In the genomic region with DNA sequence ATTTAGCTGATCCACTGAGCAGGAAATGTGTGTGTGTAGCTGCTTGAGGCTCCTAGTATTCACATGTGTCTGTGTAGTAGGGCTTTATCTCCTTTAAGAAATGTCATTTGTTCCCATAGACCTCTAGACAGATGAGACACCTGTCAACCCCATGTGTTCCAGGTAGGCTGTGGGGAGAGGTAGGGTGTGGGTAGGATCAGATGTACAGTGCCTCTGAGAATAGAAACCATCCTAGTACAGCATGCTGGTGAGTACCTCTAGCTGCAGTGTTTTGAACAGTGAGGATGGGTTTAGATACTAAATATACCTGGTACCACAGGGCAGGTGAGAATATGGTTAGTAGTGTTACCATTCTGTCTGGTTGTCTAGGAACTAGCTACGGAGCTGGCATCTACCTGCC, we compare ENCODE assay signal across 26 mouse cellular contexts.
DNase-seq lines count a peak whose midpoint lies in the region; ATAC-seq and TF ChIP-seq lines count a peak whose summit lies in the region.
"Had no signal": no experiment of that assay in that cellular context is flagged by ENCODE, and none has a peak within 500 bp of the region (broad histone marks: within the 10 kb centered on the region; RNA-seq: fewer than 3 reads in every experiment).

No protein-coding gene starts in this region.

- no peak overlapping the region for H3K4me2 ChIP-seq in hindbrain, embryonic 12.5 days (replicated peaks)
- H3K4me2 ChIP-seq in hindbrain, embryonic 11.5 days (replicated peaks; ENCODE audit: low read depth, low read length): no peak overlapping the region
- no peak overlapping the region for H3K4me2 ChIP-seq in forebrain, embryonic 15.5 days (replicated peaks)
- H3K4me2 ChIP-seq in midbrain, embryonic 11.5 days: no peak overlapping the region
- H3K4me2 ChIP-seq in midbrain, postnatal 0 days (ENCODE audit: low read depth, low read length, poor library complexity, severe bottlenecking): no peak overlapping the region
- H3K4me2 ChIP-seq: embryonic facial prominence, embryonic 13.5 days; heart, embryonic 15.5 days; limb, embryonic 13.5 days; liver, embryonic 13.5 days; lung, embryonic 15.5 days had no signal

- H3K27ac ChIP-seq in hindbrain, embryonic 12.5 days: 0 out of 2 replicates have a peak overlapping the region, but pooled peaks have one; percentile 35
- no peak overlapping the region for H3K27ac ChIP-seq in hindbrain, embryonic 11.5 days (ENCODE audit: low read depth, low read length)
- peak overlapping the region; percentile 46; the same call in 1 of the 2 replicates for H3K27ac ChIP-seq in forebrain, embryonic 15.5 days (replicated peaks)
- peak overlapping the region; percentile 75 for H3K27ac ChIP-seq in midbrain, embryonic 11.5 days (ENCODE audit: low read depth, low read length)
- peak overlapping the region; percentile 60; the same call in 1 of the 2 replicates for H3K27ac ChIP-seq in midbrain, postnatal 0 days (ENCODE audit: low read depth, low read length)
- H3K27ac ChIP-seq in cerebellum, adult 2 months (ENCODE audit: insufficient read depth, low read length): no peak overlapping the region
- H3K27ac ChIP-seq: embryonic facial prominence, embryonic 13.5 days; gastrocnemius, adult 2 months; heart, embryonic 15.5 days; kidney, postnatal 0 days; limb, embryonic 13.5 days; liver, embryonic 13.5 days; lung, embryonic 15.5 days had no signal

- no peak overlapping the region for H3K9ac ChIP-seq in hindbrain, embryonic 12.5 days
- H3K9ac ChIP-seq in hindbrain, embryonic 11.5 days (ENCODE audit: low read depth, low read length): no peak overlapping the region
- H3K9ac ChIP-seq in forebrain, embryonic 15.5 days (replicated peaks): no peak overlapping the region
- H3K9ac ChIP-seq in midbrain, embryonic 11.5 days (ENCODE audit: low read length): no peak overlapping the region
- H3K9ac ChIP-seq in midbrain, postnatal 0 days (replicated peaks; ENCODE audit: low read length, poor library complexity, severe bottlenecking): no peak overlapping the region
- H3K9ac ChIP-seq: embryonic facial prominence, embryonic 13.5 days; heart, embryonic 15.5 days; limb, embryonic 13.5 days; liver, embryonic 13.5 days; lung, embryonic 15.5 days had no signal

- no peaks in the 10 kb centered on the region for H3K9me3 ChIP-seq in hindbrain, embryonic 12.5 days (replicated peaks)
- H3K9me3 ChIP-seq in hindbrain, embryonic 11.5 days (ENCODE audit: control insufficient read depth, low read length): no peaks in the 10 kb centered on the region
- no peaks in the 10 kb centered on the region for H3K9me3 ChIP-seq in forebrain, embryonic 15.5 days
- H3K9me3 ChIP-seq in midbrain, embryonic 11.5 days (ENCODE audit: control insufficient read depth, low read length): no peaks in the 10 kb centered on the region
- no peaks in the 10 kb centered on the region for H3K9me3 ChIP-seq in midbrain, postnatal 0 days (ENCODE audit: low read length)
- H3K9me3 ChIP-seq: embryonic facial prominence, embryonic 13.5 days; heart, embryonic 15.5 days; limb, embryonic 13.5 days; liver, embryonic 13.5 days; lung, embryonic 15.5 days had no signal

- H3K27me3 ChIP-seq in hindbrain, embryonic 12.5 days: 0 out of 2 replicates have a peak, but pooled peaks cover under 1% of the 10 kb centered on the region
- H3K27me3 ChIP-seq in hindbrain, embryonic 11.5 days (ENCODE audit: control insufficient read depth, insufficient read depth, low read length): no peaks in the 10 kb centered on the region
- H3K27me3 ChIP-seq in forebrain, embryonic 15.5 days: no peaks in the 10 kb centered on the region; the same call in 1 of the 2 replicates
- H3K27me3 ChIP-seq in midbrain, embryonic 11.5 days (ENCODE audit: control insufficient read depth, insufficient read depth, low read length): no peaks in the 10 kb centered on the region
- no peaks in the 10 kb centered on the region for H3K27me3 ChIP-seq in midbrain, postnatal 0 days (ENCODE audit: insufficient read depth, low read length)
- H3K27me3 ChIP-seq in cerebellum, adult 2 months (ENCODE audit: control insufficient read depth, insufficient read depth, low read length): no peaks in the 10 kb centered on the region
- H3K27me3 ChIP-seq: embryonic facial prominence, embryonic 13.5 days; heart, embryonic 15.5 days; limb, embryonic 13.5 days; liver, embryonic 13.5 days; lung, embryonic 15.5 days had no signal

- H3K4me3 ChIP-seq in hindbrain, embryonic 12.5 days: no peak overlapping the region
- no peak overlapping the region for H3K4me3 ChIP-seq in hindbrain, embryonic 11.5 days (ENCODE audit: low read depth, low read length)
- no peak overlapping the region for H3K4me3 ChIP-seq in forebrain, embryonic 15.5 days
- no peak overlapping the region for H3K4me3 ChIP-seq in midbrain, embryonic 11.5 days (ENCODE audit: low read depth, low read length)
- H3K4me3 ChIP-seq in midbrain, postnatal 0 days (ENCODE audit: low read depth, low read length): no peak overlapping the region
- no peak overlapping the region for H3K4me3 ChIP-seq in cerebellum, adult 2 months (replicated peaks; ENCODE audit: insufficient read depth, low read depth, low read length)
- H3K4me3 ChIP-seq: embryonic facial prominence, embryonic 13.5 days; erythroblast, embryonic 14.5 days; gastrocnemius, adult 2 months; heart, embryonic 15.5 days; limb, embryonic 13.5 days; liver, embryonic 13.5 days; lung, embryonic 15.5 days had no signal

- WGBS in hindbrain, embryonic 12.5 days: 93% methylated on average over 1 of the region's 1 CpGs
- WGBS in hindbrain, embryonic 11.5 days: 83% methylated on average over 1 of the region's 1 CpGs
- WGBS in forebrain, embryonic 15.5 days: 75% methylated on average over 1 of the region's 1 CpGs
- 92% methylated on average over 1 of the region's 1 CpGs for WGBS in midbrain, embryonic 11.5 days
- 64% methylated on average over 1 of the region's 1 CpGs for WGBS in midbrain, postnatal 0 days
- 96% methylated on average over 1 of the region's 1 CpGs for WGBS in cerebellum, adult 2 months

- no peak for ATAC-seq in hindbrain, embryonic 12.5 days (ENCODE audit: low FRiP score)
- ATAC-seq in hindbrain, embryonic 11.5 days (ENCODE audit: low FRiP score): no peak
- ATAC-seq in forebrain, embryonic 15.5 days (replicated peaks): 0 out of 2 replicates have a peak, but pooled peaks have one; percentile 33
- peak; percentile 25 for ATAC-seq in midbrain, embryonic 11.5 days (ENCODE audit: low FRiP score)
- ATAC-seq in midbrain, postnatal 0 days (ENCODE audit: low FRiP score): peak; percentile 56; the same call in 1 of the 2 replicates

- DNase-seq in hindbrain, embryonic 11.5 days (ENCODE audit: low spot score): no peak
- DNase-seq in midbrain, embryonic 11.5 days (ENCODE audit: low spot score, missing footprints): no peak
- no peak for DNase-seq in midbrain, postnatal 0 days (ENCODE audit: low spot score)
- DNase-seq in testis, postnatal 14 days (ENCODE audit: low spot score): no peak
- no peak for DNase-seq in natural killer cell, adult 2 months (ENCODE audit: low spot score in 2 of 2)
- DNase-seq in cerebellum, adult 2 months: no peak
- DNase-seq: adrenal gland, postnatal 14 days; cerebellum, adult 8-10 months; cerebellum, postnatal 36 days; embryo, embryonic 11 days; gastrocnemius, adult 2 months; heart, postnatal 36 days; kidney, adult 2 months; liver, embryonic 13.5 days; lung, postnatal 4 days; right cerebral cortex, postnatal 25 days; spleen, adult 18-20 months; thymus, postnatal 14 days had no signal

- TF ChIP-seq CTCF in midbrain, postnatal 0 days (IDR thresholded peaks at IDR 0.05): no peak
- TF ChIP-seq CTCF in cerebellum, adult 2 months (IDR thresholded peaks at IDR 0.05; ENCODE audit: borderline replicate concordance, insufficient read depth, low read depth, low read length): no peak

- H3K36me3 ChIP-seq in hindbrain, embryonic 12.5 days: no peaks in the 10 kb centered on the region
- H3K36me3 ChIP-seq in hindbrain, embryonic 11.5 days (ENCODE audit: control insufficient read depth, insufficient read depth, low read length): no peaks in the 10 kb centered on the region
- no peaks in the 10 kb centered on the region for H3K36me3 ChIP-seq in forebrain, embryonic 15.5 days
- H3K36me3 ChIP-seq in midbrain, embryonic 11.5 days (ENCODE audit: control insufficient read depth, insufficient read depth, low read length): no peaks in the 10 kb centered on the region
- no peaks in the 10 kb centered on the region for H3K36me3 ChIP-seq in midbrain, postnatal 0 days (ENCODE audit: insufficient read depth, low read length)
- H3K36me3 ChIP-seq: embryonic facial prominence, embryonic 13.5 days; heart, embryonic 15.5 days; limb, embryonic 13.5 days; liver, embryonic 13.5 days; lung, embryonic 15.5 days had no signal

- no peak for TF ChIP-seq POLR2A in cerebellum, adult 2 months (IDR thresholded peaks at IDR 0.05; ENCODE audit: borderline replicate concordance, insufficient read depth, low read length)

- peaks cover 10% of the 10 kb centered on the region for H3K4me1 ChIP-seq in hindbrain, embryonic 12.5 days
- no peaks in the 10 kb centered on the region; the same call in 1 of the 2 replicates for H3K4me1 ChIP-seq in hindbrain, embryonic 11.5 days (replicated peaks; ENCODE audit: control insufficient read depth, insufficient read depth, low read length)
- H3K4me1 ChIP-seq in forebrain, embryonic 15.5 days: peaks cover 13% of the 10 kb centered on the region
- peaks cover 15% of the 10 kb centered on the region for H3K4me1 ChIP-seq in midbrain, embryonic 11.5 days (ENCODE audit: control insufficient read depth, insufficient read depth, low read length)
- H3K4me1 ChIP-seq in midbrain, postnatal 0 days (ENCODE audit: insufficient read depth, low read length): peaks cover 9% of the 10 kb centered on the region; the same call in 1 of the 2 replicates
- peaks cover 10% of the 10 kb centered on the region for H3K4me1 ChIP-seq in cerebellum, adult 2 months (ENCODE audit: control insufficient read depth, insufficient read depth, low read length)
- H3K4me1 ChIP-seq: embryonic facial prominence, embryonic 13.5 days; heart, embryonic 15.5 days; limb, embryonic 13.5 days; liver, embryonic 13.5 days; lung, embryonic 15.5 days had no signal

Comparison
In these comparisons a context has a peak if more than half of its experiments do, and no peak if none do; other contexts are left out.
1. H3K27ac ChIP-seq: peak in hindbrain, embryonic 12.5 days (single experiment), forebrain, embryonic 15.5 days (single experiment), midbrain, embryonic 11.5 days (single experiment) and midbrain, postnatal 0 days (single experiment); none in hindbrain, embryonic 11.5 days (single experiment) and cerebellum, adult 2 months (single experiment).
2. ATAC-seq: peak in forebrain, embryonic 15.5 days (single experiment), midbrain, embryonic 11.5 days (single experiment) and midbrain, postnatal 0 days (single experiment); none in hindbrain, embryonic 12.5 days (single experiment) and hindbrain, embryonic 11.5 days (single experiment).